Mouse (Mus musculus) heart, adult 11 months (tissue): ENCODE data around the gene Lefty2.

Source experiments
- DNase-seq: peaks from one replicate; pipeline ENCODE4 v3.0.0; 2022

Gene Lefty2

GRCm38 (mm10) chr1:180901107-180901506 lies 8.2 kb downstream of the Lefty2 start:
- no peak for DNase-seq

- DNase-seq: peak; percentile 94
These were observed 10.0 kb downstream of the Lefty2 start for GRCm38 (mm10) chr1:180902915-180903314.

GRCm38 (mm10) chr1:180903666-180904038 lies 10.7 kb downstream of the Lefty2 start:
- no peak for DNase-seq

GRCm38 (mm10) chr1:180904039-180904814 lies 11.3 kb downstream of the Lefty2 start, which contains the start of gene Pycr2:
Gene Pycr2, plus strand, starts transcription at chr1:180904293.
- DNase-seq: peak; percentile 100

- no peak for DNase-seq
These were observed 11.8 kb downstream of the Lefty2 start for GRCm38 (mm10) chr1:180904815-180905080.

GRCm38 (mm10) chr1:180905307-180905706 lies 12.4 kb downstream of the Lefty2 start:
- DNase-seq: no peak

- DNase-seq: peak; percentile 87
These were observed 13.0 kb downstream of the Lefty2 start for GRCm38 (mm10) chr1:180905876-180906275.

- peak; percentile 88 for DNase-seq
These were observed 13.7 kb downstream of the Lefty2 start for GRCm38 (mm10) chr1:180906461-180907147.

- DNase-seq: peak; percentile 80
These were observed 18.2 kb downstream of the Lefty2 start for GRCm38 (mm10) chr1:180911138-180911537.

GRCm38 (mm10) chr1:180911653-180912287 lies 18.9 kb downstream of the Lefty2 start:
- DNase-seq: peak; percentile 85

- DNase-seq: no peak
These were observed 19.9 kb downstream of the Lefty2 start for GRCm38 (mm10) chr1:180912792-180913191.

GRCm38 (mm10) chr1:180913797-180914196 lies 20.9 kb downstream of the Lefty2 start:
- no peak for DNase-seq

- DNase-seq: no peak
These were observed 23.5 kb downstream of the Lefty2 start for GRCm38 (mm10) chr1:180916425-180916824.

- no peak for DNase-seq
These were observed 24.1 kb downstream of the Lefty2 start for GRCm38 (mm10) chr1:180917053-180917452.

GRCm38 (mm10) chr1:180919686-180920085 lies 26.8 kb downstream of the Lefty2 start:
- DNase-seq: no peak

- DNase-seq: peak; percentile 95
These were observed 29.6 kb downstream of the Lefty2 start for GRCm38 (mm10) chr1:180922273-180923048.

- peak; percentile 66 for DNase-seq
These were observed 31.8 kb downstream of the Lefty2 start for GRCm38 (mm10) chr1:180924737-180925136.

GRCm38 (mm10) chr1:180926286-180926685 lies 33.4 kb downstream of the Lefty2 start:
- DNase-seq: no peak

- DNase-seq: no peak
These were observed 36.7 kb downstream of the Lefty2 start for GRCm38 (mm10) chr1:180929599-180929998.

GRCm38 (mm10) chr1:180931106-180931505 lies 38.2 kb downstream of the Lefty2 start:
- no peak for DNase-seq

GRCm38 (mm10) chr1:180933659-180934058 lies 40.8 kb downstream of the Lefty2 start:
- DNase-seq: no peak

- peak; percentile 89 for DNase-seq
These were observed 41.8 kb downstream of the Lefty2 start, which contains the start of gene Lefty1 for GRCm38 (mm10) chr1:180934467-180935419. Gene Lefty1, plus strand, starts transcription at chr1:180935022.
